Mouse (Mus musculus) brain, adult 2 months (tissue): ENCODE measurements around the gene Nkap.

Source experiments
- DNase-seq: peaks from one replicate; pipeline ENCODE4 v3.0.0; 2011; ENCODE audit warnings: low read depth, low spot score

Nkap gene

DNA sequence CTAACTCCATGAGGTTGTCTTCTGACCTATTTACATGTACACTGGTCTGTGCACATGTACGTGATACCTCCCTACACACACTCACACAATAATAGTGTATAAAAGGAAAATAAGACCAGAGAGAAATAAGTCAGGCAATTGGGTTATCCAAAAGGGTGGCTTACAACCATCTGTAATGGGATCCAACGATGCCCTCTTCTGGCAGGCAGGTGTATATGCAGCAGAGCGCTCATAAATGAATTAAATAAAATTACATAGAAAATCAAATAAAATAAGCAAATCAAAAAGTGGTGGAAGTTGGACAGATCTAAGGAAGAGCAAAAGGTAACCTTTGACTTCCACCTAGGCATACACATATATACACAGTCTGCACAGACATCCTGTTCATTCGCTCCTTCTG is 31.2 kb downstream of the Nkap start:
- DNase-seq = peak; percentile 14

GRCm38 (mm10) chrX:37161169-37161568 is 34.6 kb downstream of the Nkap start:
- no peak for DNase-seq

DNA sequence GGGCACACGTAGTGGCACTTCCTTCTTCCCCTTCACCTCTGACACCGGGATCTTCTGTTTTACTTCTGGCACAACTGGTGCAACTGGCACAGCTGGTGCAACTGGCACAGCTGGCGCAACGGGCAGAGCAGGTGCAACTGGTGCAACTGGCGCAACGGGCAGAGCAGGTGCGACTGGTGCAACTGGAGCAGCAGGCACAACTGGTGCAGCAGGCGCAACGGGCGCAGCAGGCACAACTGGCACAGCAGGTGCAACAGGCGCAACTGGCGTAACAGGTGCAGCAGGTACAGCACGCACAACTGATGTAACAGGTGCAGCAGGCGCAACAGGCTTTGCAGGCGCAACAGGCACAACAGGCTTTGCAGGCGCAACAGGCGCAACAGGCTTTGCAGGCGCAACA is 36.5 kb downstream of the Nkap start:
- no peak for DNase-seq

DNA sequence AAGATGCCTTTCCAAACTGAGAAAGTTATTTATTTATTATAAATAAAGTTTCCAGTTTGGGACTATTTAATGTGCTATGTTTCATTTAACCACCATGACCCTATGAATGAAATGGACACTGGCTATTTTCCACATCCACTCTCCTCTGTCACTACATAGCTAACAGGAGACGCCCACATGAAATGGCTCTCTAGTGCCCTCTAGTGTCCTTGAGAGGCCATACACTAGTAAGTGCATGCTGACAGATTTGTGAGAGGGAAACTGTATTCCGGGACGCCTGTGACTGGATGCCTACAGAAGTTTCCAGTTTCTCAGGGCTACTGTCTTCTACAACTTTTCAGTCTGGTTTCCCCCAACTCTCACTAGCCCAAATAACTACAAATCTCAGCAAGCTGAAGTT is 40.5 kb downstream of the Nkap start:
- peak; percentile 68 for DNase-seq

DNA sequence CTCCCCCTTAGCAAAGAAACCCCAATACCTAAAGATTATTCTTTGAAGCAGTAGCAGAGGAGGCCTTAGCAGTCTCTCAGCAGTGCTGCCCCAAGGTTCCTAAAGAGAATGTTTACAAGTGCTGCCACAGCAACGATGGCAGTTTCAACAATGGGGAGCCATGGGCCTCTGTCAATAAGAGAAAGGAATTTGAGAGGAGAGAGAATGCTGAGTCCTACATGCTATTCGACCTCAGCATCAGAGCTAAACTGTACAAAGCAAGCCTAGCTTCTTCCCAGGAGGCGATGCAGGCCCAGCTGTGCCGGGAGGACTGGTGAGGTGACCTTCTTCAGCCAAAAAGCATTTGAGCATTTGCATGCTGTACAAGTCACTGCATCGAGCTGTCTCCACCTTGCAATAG is 42.1 kb downstream of the Nkap start, which contains the start of gene Akap14:
Akap14 (minus strand) TSS at position 101 of the 400 bp plus-strand sequence.
- DNase-seq = no peak

DNA sequence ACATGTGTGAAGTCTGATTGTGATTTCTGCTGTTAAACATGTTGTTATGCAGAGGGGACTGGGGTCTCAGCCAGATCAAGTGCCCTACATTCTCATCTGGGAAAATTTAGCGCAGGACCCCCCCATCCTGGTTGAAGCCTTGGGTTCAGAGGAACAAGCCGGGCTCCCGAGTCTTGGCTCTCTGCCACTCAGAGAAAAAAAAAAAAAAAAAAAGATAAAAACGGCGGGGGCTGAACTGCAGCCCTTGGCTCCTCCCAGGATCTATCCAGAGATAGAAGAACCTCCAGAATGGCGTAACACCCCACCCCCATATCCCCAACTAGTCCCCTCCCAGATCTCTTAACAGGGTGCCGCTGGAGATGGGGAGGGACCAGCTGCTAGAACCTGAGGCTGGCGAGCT is 57.8 kb downstream of the Nkap start:
- peak; percentile 17 for DNase-seq

- no peak for DNase-seq
Measured at GRCm38 (mm10) chrX:37190755-37191104, 64.1 kb downstream of the Nkap start.

GRCm38 (mm10) chrX:37191105-37191743 is 64.6 kb downstream of the Nkap start, which contains the start of the genes Ndufa1 and Rnf113a1:
Ndufa1 (minus strand) TSS chrX:37191163.
Rnf113a1 (plus strand) TSS chrX:37191245.
- peak; percentile 94 for DNase-seq

DNA sequence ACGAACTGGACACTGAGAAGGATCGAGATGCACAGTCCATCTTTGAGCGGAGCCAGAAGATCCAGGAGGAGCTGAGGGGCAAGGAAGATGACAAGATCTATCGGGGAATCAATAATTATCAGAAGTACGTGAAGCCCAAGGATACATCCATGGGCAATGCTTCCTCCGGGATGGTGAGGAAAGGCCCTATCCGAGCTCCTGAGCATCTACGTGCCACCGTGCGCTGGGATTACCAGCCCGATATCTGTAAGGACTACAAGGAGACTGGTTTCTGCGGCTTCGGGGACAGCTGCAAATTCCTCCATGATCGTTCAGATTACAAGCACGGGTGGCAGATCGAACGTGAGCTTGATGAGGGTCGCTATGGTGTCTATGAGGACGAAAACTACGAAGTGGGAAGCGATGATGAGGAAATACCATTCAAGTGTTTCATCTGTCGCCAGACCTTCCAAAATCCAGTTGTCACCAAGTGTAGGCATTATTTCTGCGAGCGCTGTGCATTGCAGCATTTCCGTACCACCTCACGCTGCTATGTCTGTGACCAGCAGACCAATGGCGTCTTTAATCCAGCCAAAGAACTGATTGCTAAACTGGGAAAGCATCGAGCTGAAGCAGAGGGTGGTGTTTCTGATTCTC is 65.3 kb downstream of the Nkap start:
- peak; percentile 27 for DNase-seq

GRCm38 (mm10) chrX:37198676-37199075 is 72.1 kb downstream of the Nkap start:
- DNase-seq = no peak
